Mouse (Mus musculus): ENCODE data around the gene Mymx. TPM values are rescaled to one million over a fixed set of nuclear protein-coding genes. Genes with fewer than 3 reads are reported as not detected.
A peak's percentile ranks its signal among the peaks of the same experiment; 100 is the strongest.

Mymx gene
- total RNA-seq, 2 experiments from 2014 or later = not detected

GRCm38 (mm10) chr17:45554420-45554819 is 47.5 kb downstream of the Mymx start:
- no peak for DNase-seq (ENCODE audit: extremely low spot score in 1 of 2, low spot score in 2 of 2)
- intact Hi-C loops (cut with DNase I) = no loop called here
- Histone ChIP-seq H3K4me3 (no peak overlapping the region), H3K27ac (no peak overlapping the region)
- TF ChIP-seq CTCF (IDR thresholded peaks at IDR 0.05) = no peak

GRCm38 (mm10) chr17:45553065-45553464 is 48.8 kb downstream of the Mymx start:
- Histone ChIP-seq H3K4me3 (no peak overlapping the region), H3K27ac (no peak overlapping the region)
- no peak for TF ChIP-seq CTCF (IDR thresholded peaks at IDR 0.05)
- DNase-seq (ENCODE audit: extremely low spot score in 1 of 2, low spot score in 2 of 2) = no peak
- intact Hi-C loops (cut with DNase I) = no loop called here

- H3K27ac ChIP-seq = no peak overlapping the region
- no peak overlapping the region for H3K4me3 ChIP-seq
- peak; percentile 94 for TF ChIP-seq CTCF (IDR thresholded peaks at IDR 0.05)
- intact Hi-C loops (cut with DNase I) = loop anchor here (1.0 kb wide), 2 partner anchors 36 to 74 kb away; no protein-coding TSS in a partner anchor
- DNase-seq (ENCODE audit: extremely low spot score in 1 of 2, low spot score in 2 of 2) = peak; percentile 76 to 85
Measured at GRCm38 (mm10) chr17:45551816-45552451, 50.0 kb downstream of the Mymx start.

- Histone ChIP-seq H3K27ac (no peak overlapping the region), H3K4me3 (no peak overlapping the region)
- no peak for DNase-seq (ENCODE audit: extremely low spot score in 1 of 2, low spot score in 2 of 2)
- intact Hi-C loops (cut with DNase I) = no loop called here
- TF ChIP-seq CTCF (IDR thresholded peaks at IDR 0.05) = no peak
Measured at GRCm38 (mm10) chr17:45551249-45551796, 50.6 kb downstream of the Mymx start.

Other genes starting within 250 kb of the Mymx start
- 10 to 100 TPM; 55.4 to 57.6 TPM for gene Cdc5l, start 168.4 kb downstream of the Mymx start, total RNA-seq (2021)
- 1 to 10 TPM; 5.5 to 5.8 TPM for gene Spats1, start 126.7 kb downstream of the Mymx start, total RNA-seq (2021)
- 10 to 100 TPM; 27.2 to 29.1 TPM for gene Aars2, start 95.3 kb downstream of the Mymx start, total RNA-seq (2021)
- gene Tcte1, start 78.7 kb downstream of the Mymx start, total RNA-seq (2021) = 1 to 10 TPM; 1.1 to 1.3 TPM
- 100 to 1,000 TPM; 132 to 133 TPM for gene Tmem151b, start 52.4 kb downstream of the Mymx start, total RNA-seq (2021)
- 1 to 10 TPM; 2.3 to 2.4 TPM for gene Nfkbie, start 46.4 kb downstream of the Mymx start, total RNA-seq (2021)
- 10 to 100 TPM; 21.5 to 26.3 TPM for gene Slc35b2, start 38.2 kb downstream of the Mymx start, total RNA-seq (2021)
- 1,000 to 10,000 TPM; 1,492 to 1,507 TPM for gene Hsp90ab1, start 28.8 kb downstream of the Mymx start, total RNA-seq (2021)
- 10 to 100 TPM; 19.7 to 23.6 TPM for gene Slc29a1, start 2.5 kb downstream of the Mymx start, total RNA-seq (2021)
- gene Capn11, start 57.2 kb upstream of the Mymx start, total RNA-seq (2021) = 1 to 10 TPM in 1 of 2 experiments, under 1 TPM in 1; 0.25 to 1.5 TPM
- 10 to 100 TPM; 42.4 to 44.1 TPM for gene Mrpl14, start 84.2 kb upstream of the Mymx start, total RNA-seq (2021)
- gene Tmem63b, start 84.8 kb upstream of the Mymx start, total RNA-seq (2021) = 100 to 1,000 TPM; 176 to 184 TPM
- gene 1600014C23Rik, start 131.7 kb upstream of the Mymx start, total RNA-seq (2021) = not detected